Mouse (Mus musculus): ENCODE measurements at regions not wholly inside any gene's neighbourhood (a gene's known extent, or its start where the extent isn't known, plus 50 kb on each side); places are given as distances from the start of the nearest gene placed in this dataset.

DNA sequence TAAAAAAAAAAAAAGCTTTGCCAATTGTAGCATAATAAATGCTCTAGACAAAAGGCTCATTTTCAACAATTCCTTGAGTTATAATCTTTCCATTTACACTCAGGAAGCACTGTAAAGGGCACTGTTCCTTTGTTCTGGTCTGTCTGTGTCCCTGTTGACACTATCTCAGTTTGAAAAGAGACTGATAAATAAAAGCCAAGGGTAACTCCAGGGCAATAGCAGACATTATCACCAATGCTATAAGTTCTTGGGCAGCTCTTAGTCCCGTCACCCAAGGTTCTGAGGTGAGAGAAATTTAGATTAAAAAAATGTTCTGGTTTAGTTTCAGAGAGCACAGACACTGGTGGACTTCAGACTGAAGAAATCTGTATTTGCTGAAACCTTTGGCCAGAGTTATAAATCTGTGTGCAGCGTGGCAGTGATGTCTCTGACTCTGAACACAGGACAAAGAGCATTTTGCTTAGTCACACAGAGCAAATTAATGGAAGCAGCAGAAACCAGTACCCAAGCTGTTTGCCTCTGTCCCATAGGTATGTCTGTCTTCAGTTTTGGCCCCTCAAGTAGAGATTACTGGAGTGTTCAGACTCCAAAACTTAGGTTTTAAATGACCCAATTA lies 57.6 kb upstream of the Apob start:
- no peak overlapping the region for H3K4me3 ChIP-seq (ENCODE audit: insufficient read depth, low read depth, low read length)
- 87% methylated on average over 2 of the region's 2 CpGs for WGBS
- TF ChIP-seq CTCF (IDR thresholded peaks at IDR 0.05; ENCODE audit: insufficient read depth, low read depth, low read length): no peak
- no peak for TF ChIP-seq POLR2A (IDR thresholded peaks at IDR 0.05; ENCODE audit: insufficient read depth, low read depth, low read length)
- no peaks in the 10 kb centered on the region for H3K4me1 ChIP-seq (ENCODE audit: control insufficient read depth, insufficient read depth, low read length)
- no peak overlapping the region for H3K27ac ChIP-seq (ENCODE audit: insufficient read depth, low read depth, low read length)

DNA sequence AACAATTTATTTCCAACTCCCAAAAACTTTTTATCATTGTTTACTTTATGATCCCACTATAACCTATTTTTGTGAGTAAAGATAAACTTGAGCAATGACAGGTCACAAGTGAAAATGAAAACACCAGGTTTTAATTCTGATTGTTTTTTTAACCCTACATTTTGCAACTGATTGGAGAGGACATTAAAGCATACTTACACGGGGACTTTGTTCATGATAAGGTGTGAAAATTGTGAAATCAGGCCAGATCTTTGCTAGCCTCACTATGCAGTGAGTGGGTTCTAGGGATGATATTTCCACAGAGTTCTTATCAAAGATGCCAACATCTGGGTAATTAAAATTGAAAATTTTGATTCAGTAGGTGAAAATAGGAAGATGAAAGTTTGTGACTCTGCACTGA lies 56.6 kb upstream of the Apob start:
- Histone ChIP-seq H3K4me3 (ENCODE audit: insufficient read depth, low read depth, low read length) (no peak overlapping the region), H3K27ac (ENCODE audit: insufficient read depth, low read depth, low read length) (no peak overlapping the region), H3K4me1 (ENCODE audit: control insufficient read depth, insufficient read depth, low read length) (no peaks in the 10 kb centered on the region)
- 79% methylated on average over 1 of the region's 1 CpGs for WGBS
- TF ChIP-seq POLR2A (IDR thresholded peaks at IDR 0.05; ENCODE audit: insufficient read depth, low read depth, low read length): no peak
- TF ChIP-seq CTCF (IDR thresholded peaks at IDR 0.05; ENCODE audit: insufficient read depth, low read depth, low read length): no peak
